Mouse (Mus musculus) mesoderm, embryonic 11.5 days (tissue): ENCODE data around the gene Myo18a.
A peak's percentile ranks its signal among the peaks of the same experiment; 100 is the strongest.

Experiments used
- DNase-seq: peaks from one replicate; pipeline ENCODE4 v3.0.0-alpha.2; 2012; ENCODE audit warnings: low read depth, low spot score

Myo18a gene

DNA sequence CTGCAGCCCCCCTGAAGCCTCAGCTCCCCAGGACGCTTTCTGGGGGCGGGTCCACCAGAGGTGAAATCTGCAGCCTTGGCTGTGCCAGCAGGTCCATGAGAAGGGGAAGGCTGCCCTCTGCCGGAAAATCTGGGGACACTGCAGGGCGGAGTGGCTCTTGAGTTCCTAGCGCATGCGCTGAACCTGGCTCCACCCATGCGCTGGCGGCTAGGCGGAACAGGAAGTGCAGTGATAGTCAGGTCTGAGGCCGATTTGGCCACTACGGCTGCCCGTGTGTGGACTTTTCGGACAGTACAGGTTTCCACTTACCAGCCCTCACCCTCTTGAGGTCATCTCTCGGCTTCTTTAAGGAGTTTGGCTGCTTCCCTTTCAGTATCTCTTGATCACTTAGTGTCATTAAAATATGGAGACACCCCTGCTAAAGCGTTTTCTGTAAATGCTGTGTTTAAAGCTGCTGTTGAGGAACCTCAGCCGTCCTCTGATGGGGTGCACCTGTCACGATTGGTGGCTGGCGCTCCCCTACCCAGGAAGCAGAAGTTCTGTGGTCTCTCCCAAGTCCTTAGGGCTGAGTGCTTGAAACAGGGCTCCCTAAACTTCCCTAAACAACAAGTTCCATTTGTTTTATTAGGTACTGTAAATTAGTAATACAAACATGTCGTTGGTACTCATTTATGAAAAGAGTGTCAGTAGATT, 30.3 kb downstream of the Myo18a start:
- peak; percentile 98 for DNase-seq

DNA sequence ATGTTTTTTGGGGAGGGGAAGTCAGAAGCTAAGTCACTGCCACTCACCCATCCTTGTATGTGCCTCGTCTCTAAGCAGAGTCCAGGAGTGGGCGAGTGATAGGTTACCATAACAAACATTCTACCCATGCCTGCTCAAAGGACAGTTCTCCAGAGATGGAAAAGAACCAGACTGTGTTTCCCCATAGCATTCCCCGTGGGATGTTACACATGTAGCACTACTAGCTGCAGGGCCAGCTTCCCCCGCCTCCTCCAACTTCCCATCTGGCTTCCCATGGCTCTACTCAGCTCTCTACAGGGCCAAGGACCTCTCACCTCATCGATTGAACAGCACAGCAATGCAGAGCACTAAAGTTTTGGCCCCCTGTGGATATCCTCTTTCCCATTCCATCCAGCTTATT, 32.2 kb downstream of the Myo18a start:
- no peak for DNase-seq

- no peak for DNase-seq
These were observed 37.4 kb downstream of the Myo18a start for GRCm38 (mm10) chr11:77800491-77800868.

- DNase-seq, result no peak
These were observed 38.0 kb downstream of the Myo18a start for GRCm38 (mm10) chr11:77800869-77801701.

GRCm38 (mm10) chr11:77802341-77802865, 39.4 kb downstream of the Myo18a start:
- DNase-seq, result no peak

- DNase-seq, result no peak
These were observed 43.2 kb downstream of the Myo18a start for GRCm38 (mm10) chr11:77806218-77806617.

DNA sequence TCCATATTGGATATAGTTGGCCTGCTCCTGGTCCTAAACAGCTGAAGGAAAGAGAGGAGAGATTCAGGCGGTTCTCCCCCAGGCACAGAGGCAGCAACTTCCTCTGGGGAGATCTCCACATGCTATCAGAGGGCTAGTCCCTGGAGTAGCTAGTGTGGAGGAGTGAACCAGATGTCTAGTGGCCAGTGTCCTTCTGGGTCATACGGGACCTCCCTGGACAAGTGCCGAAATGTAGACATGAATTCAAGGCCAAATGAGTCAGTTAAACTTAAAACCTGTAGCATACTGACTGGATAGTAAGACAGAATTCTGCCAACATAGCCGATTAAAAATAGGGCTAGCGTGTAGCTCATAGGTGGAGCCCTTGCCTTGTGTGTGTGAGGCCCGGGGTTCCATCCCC, 43.8 kb downstream of the Myo18a start:
- no peak for DNase-seq

- DNase-seq, result no peak
These were observed 45.0 kb downstream of the Myo18a start for GRCm38 (mm10) chr11:77808051-77808465.

DNA sequence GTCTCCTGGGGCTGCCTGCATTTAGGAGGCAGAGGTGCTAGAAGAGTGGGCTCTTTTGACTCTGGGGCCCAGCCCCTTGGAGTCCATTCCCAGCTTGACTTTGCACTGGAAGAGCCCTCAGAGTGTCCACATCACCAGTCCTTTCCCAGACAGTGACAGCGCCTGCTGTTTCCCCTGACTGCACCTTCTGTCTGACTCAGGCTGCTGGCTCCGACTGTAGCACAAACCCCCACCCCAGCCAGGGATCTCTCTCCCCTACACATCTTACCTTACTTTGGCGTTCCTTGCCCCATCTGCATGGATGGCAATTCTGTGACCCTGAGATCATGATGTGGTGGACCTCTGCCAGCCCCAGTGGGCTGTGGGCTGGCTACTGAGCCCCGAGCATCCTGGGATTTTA, 46.2 kb downstream of the Myo18a start:
- no peak for DNase-seq

DNA sequence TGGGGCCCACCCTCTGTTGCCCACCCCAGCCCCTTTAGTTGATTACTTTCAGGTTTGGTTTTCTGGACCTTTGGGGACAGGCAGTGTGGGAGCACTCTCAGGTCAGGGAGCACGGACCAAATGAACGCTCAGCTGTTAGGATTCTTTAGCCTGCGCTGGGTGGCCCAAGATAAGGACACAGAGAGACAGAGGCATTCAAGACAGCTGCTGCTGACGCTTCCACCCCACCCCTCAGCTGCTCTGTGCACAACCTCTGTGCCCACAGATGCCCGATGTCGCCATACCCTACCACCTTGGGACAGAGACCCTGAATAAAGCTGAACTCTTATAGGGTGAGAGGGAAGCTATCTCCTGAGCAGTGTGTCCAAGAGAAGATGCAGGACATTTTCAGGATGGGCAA, 47.0 kb downstream of the Myo18a start:
- DNase-seq, result no peak

- DNase-seq, result no peak
These were observed 50.9 kb downstream of the Myo18a start for GRCm38 (mm10) chr11:77813969-77814368.

- peak; percentile 80 for DNase-seq
These were observed 53.0 kb downstream of the Myo18a start for GRCm38 (mm10) chr11:77816003-77816402.

GRCm38 (mm10) chr11:77821648-77822047, 58.6 kb downstream of the Myo18a start:
- DNase-seq, result peak; percentile 61

- peak; percentile 82 for DNase-seq
These were observed 59.7 kb downstream of the Myo18a start for GRCm38 (mm10) chr11:77822781-77823180.

DNA sequence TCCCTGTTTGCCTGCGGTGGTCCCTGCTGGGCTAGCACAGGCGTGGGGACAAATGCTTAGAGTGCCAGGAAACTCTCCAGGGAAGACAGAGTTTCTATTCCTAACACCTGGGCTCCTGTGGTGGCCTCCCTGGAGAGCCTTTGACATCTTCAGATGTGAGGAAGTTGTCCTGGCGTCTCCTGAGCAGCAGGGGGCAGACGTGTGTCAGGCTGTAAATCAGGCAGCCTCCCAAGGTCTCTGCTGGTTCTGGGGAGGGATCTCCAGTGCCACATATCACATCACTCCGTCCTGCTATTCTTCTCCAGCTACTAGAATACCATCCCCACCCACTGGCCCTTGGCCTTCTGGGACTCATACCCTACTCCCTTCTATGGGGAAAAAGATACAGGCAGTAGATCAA, 62.8 kb downstream of the Myo18a start:
- DNase-seq, result peak; percentile 59

DNA sequence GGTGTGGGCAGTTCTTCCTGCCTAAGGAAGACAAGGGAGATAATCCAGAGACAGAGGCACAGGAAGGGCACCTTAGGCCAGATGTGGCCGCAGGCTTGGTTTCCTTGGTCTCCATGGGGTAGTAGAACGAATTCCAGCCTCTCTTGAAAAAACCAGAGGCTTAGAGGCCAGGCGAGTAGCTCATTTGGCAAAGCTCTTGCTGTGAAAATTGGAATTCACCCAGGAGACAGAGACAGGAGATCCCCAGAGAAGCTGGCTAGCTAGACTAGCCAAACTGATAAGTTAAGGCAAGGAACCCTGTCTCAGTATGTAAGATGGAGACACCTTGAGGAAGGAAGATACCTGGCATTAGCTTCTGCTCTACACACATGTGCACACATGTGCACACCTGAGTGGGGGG, 63.3 kb downstream of the Myo18a start:
- DNase-seq, result no peak

DNA sequence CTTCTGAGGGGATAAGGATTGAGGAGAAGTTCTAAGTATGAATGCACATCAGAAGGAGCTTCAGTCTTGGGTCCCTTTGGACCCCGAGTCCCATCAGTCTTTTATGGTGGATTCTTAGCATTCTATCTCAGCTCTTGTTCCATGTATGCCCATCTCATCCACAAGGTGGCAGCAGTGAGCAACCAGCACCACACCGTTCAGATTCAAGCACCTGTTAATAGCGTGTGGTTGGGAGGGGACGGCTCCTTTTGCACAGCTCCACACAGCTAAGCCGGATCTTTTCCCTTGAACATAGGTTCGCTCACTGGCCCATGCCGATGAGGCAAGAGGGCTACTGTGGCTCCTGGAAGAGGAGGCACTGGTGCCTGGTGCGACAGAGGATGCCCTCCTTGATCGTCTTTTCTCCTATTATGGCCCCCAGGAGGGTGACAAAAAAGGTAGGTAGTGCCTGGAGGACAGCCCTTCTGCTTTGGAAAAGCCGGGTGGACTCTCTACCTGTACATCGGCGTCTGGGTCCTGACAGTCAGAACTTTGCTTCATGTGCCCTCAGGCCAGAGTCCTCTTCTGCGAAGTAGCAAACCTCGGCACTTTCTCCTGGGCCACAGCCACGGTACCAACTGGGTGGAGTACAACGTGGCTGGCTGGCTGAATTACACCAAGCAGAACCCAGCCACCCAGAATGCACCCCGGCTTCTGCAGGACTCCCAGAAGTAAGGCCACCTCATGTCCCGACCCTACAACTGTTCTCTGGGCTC, 64.4 kb downstream of the Myo18a start:
- DNase-seq, result peak; percentile 91

DNA sequence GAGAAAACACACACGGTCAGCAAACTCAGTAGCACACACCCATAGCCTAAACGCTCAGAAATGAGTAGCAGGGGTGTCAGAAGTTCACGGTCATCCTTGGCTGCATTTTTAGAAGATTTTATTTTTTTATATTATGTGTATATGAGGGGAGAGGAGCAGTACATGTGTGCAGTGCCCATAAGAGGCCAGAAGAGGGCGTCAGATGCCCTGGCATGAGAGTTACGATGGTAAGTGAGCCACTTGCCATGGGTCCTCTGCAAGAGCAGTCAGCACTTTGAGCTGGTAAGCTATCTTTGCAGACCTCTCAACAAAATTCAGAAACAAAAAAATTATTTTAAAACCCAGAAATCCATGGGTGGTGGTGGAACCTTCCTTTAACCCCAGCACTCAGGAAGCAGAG, 65.1 kb downstream of the Myo18a start:
- no peak for DNase-seq

- DNase-seq, result no peak
These were observed 66.2 kb downstream of the Myo18a start for GRCm38 (mm10) chr11:77829043-77829841.

DNA sequence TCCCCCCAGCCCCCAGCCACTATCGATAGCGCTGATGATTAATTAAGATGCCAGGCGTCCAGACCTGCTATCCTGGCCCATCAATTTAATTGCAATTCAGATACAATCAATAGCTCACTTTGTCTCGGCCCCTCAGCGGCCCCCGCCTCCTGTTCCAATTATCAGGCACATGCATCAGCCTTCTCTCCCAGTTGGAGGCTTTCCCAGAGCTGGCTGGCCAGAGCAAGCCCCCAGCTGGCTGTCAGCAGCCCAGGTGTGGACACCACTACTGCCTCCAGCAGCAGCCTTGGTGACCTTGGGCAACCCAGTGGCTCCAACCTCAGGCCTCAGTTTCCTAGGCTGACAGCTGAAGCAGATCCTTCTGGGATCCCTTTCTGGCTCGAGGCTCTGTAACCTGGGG, 67.8 kb downstream of the Myo18a start:
- no peak for DNase-seq

DNA sequence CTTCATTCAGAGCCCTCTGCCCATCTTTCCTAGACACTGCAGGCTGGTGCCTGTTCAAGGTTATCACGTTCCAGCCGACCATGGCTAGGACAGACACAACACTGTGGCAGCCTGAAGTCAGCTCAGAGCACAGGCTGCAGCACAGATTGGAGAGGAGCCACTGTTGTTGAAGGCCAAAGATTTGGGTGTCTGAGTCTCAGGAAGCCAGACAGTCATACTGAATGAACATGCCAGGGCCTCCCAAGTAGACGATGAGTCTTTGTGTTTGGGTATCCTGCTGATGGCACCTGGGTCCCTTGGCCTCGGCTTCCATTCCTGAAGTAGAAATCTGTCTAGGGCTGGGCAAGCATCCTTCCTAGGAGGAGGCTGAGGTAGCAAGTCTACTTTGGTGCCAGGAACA, 69.5 kb downstream of the Myo18a start:
- no peak for DNase-seq
